In the genomic region with DNA sequence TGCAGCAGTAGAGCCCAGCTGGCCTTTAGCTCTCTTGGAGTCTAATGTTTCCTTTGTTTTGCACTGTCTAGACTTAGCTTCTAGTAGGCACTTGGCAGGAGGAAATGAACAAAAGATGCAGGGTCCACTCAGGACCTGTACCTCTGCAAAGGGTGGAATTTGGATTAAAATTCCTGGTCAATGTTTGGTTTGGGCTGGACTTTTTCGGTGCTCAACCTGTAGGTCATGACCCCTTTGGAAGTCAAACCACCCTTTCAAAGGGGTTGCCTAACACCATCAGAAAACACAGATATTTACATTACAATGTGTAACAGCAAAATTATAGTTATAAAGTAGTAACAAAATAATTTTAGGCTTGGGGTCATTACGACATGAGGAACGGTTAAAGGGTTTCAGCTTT, we compare ENCODE assay signal across 11 mouse cellular contexts. TPM values are rescaled to one million over a fixed set of nuclear protein-coding genes. Genes with fewer than 3 reads are reported as not detected.
DNase-seq lines count a peak whose midpoint lies in the region; ATAC-seq and TF ChIP-seq lines count a peak whose summit lies in the region.
"Had no signal": no experiment of that assay in that cellular context is flagged by ENCODE, and none has a peak within 500 bp of the region (broad histone marks: within the 10 kb centered on the region; RNA-seq: fewer than 3 reads in every experiment).

No protein-coding gene starts in this region.

- no peak for ATAC-seq in heart, embryonic 11.5 days (replicated peaks; ENCODE audit: insufficient number of reproducible peaks, low FRiP score, low TSS enrichment)
- no peak for ATAC-seq in kidney, embryonic 16.5 days (ENCODE audit: low FRiP score, low TSS enrichment)
- ATAC-seq in stomach, embryonic 16.5 days (ENCODE audit: insufficient read depth, low FRiP score) = no peak

- peaks cover 35% of the 10 kb centered on the region for H3K4me1 ChIP-seq in heart, embryonic 11.5 days (ENCODE audit: control insufficient read depth, insufficient read depth, low read length)
- peaks cover 56% of the 10 kb centered on the region for H3K4me1 ChIP-seq in kidney, embryonic 16.5 days (ENCODE audit: insufficient read depth, low read length)
- peaks cover 72% of the 10 kb centered on the region for H3K4me1 ChIP-seq in limb, embryonic 10.5 days
- peaks cover 50% of the 10 kb centered on the region for H3K4me1 ChIP-seq in stomach, embryonic 16.5 days (ENCODE audit: control insufficient read depth, insufficient read depth, low read length)
- H3K4me1 ChIP-seq in thymus, adult 2 months (replicated peaks; ENCODE audit: control insufficient read depth, insufficient read depth, low read length) = 0 out of 2 replicates have a peak, but pooled peaks cover 2% of the 10 kb centered on the region

- H3K4me3 ChIP-seq in heart, embryonic 11.5 days (ENCODE audit: low read depth, low read length) = no peak overlapping the region
- H3K4me3 ChIP-seq in kidney, embryonic 16.5 days (ENCODE audit: low read length) = no peak overlapping the region
- no peak overlapping the region for H3K4me3 ChIP-seq in limb, embryonic 10.5 days
- no peak overlapping the region for H3K4me3 ChIP-seq in stomach, embryonic 16.5 days (replicated peaks; ENCODE audit: low read length)
- H3K4me3 ChIP-seq in thymus, adult 2 months (ENCODE audit: control insufficient read depth, insufficient read depth, low read length) = no peak overlapping the region

- WGBS in heart, embryonic 11.5 days (ENCODE audit: insufficient replicate concordance) = 79% methylated on average over 3 of the region's 3 CpGs
- 74% methylated on average over 3 of the region's 3 CpGs for WGBS in kidney, embryonic 16.5 days
- 56% methylated on average over 3 of the region's 3 CpGs for WGBS in limb, embryonic 10.5 days
- 70% methylated on average over 3 of the region's 3 CpGs for WGBS in stomach, embryonic 16.5 days
- 94% methylated on average over 3 of the region's 3 CpGs for WGBS in thymus, adult 2 months

- H3K27ac ChIP-seq in heart, embryonic 11.5 days (ENCODE audit: low read depth, low read length) = peak overlapping the region; percentile 87
- H3K27ac ChIP-seq in kidney, embryonic 16.5 days (ENCODE audit: low read length) = peak overlapping the region; percentile 58
- peak overlapping the region; percentile 90 for H3K27ac ChIP-seq in limb, embryonic 10.5 days
- 0 out of 2 replicates have a peak overlapping the region, but pooled peaks have one; percentile 13 for H3K27ac ChIP-seq in stomach, embryonic 16.5 days (ENCODE audit: low read length)
- no peak overlapping the region for H3K27ac ChIP-seq in thymus, adult 2 months (ENCODE audit: control insufficient read depth, insufficient read depth, low read length)

- TF ChIP-seq POLR2A in thymus, adult 2 months (IDR thresholded peaks at IDR 0.05; ENCODE audit: control insufficient read depth, extremely low read depth, insufficient read depth, low read length, poor library complexity) = no peak

- H3K9ac ChIP-seq in heart, embryonic 11.5 days (ENCODE audit: low read depth, low read length) = peak overlapping the region; percentile 8; the same call in 1 of the 2 replicates
- no peak overlapping the region for H3K9ac ChIP-seq in kidney, embryonic 16.5 days (replicated peaks; ENCODE audit: low read length)
- H3K9ac ChIP-seq in stomach, embryonic 16.5 days (ENCODE audit: low read length) = 0 out of 2 replicates have a peak overlapping the region, but pooled peaks have one; percentile 21

- no peak for TF ChIP-seq CTCF in thymus, adult 2 months (IDR thresholded peaks at IDR 0.05; ENCODE audit: borderline replicate concordance, control insufficient read depth, extremely low read depth, insufficient read depth, low read length, poor library complexity)

- H3K9me3 ChIP-seq in heart, embryonic 11.5 days (replicated peaks; ENCODE audit: control insufficient read depth, low read length) = no peaks in the 10 kb centered on the region
- H3K9me3 ChIP-seq in kidney, embryonic 16.5 days (ENCODE audit: low read length) = no peaks in the 10 kb centered on the region
- no peaks in the 10 kb centered on the region for H3K9me3 ChIP-seq in limb, embryonic 10.5 days (replicated peaks)
- no peaks in the 10 kb centered on the region for H3K9me3 ChIP-seq in stomach, embryonic 16.5 days (replicated peaks; ENCODE audit: control insufficient read depth, low read length)

- no peak overlapping the region for H3K4me2 ChIP-seq in heart, embryonic 11.5 days
- H3K4me2 ChIP-seq in kidney, embryonic 16.5 days (replicated peaks; ENCODE audit: low read depth, low read length) = no peak overlapping the region
- no peak overlapping the region for H3K4me2 ChIP-seq in stomach, embryonic 16.5 days (ENCODE audit: low read depth, low read length)

- no peaks in the 10 kb centered on the region for H3K36me3 ChIP-seq in heart, embryonic 11.5 days (ENCODE audit: control insufficient read depth, insufficient read depth, low read length)
- H3K36me3 ChIP-seq in kidney, embryonic 16.5 days (ENCODE audit: insufficient read depth, low read length) = no peaks in the 10 kb centered on the region
- no peaks in the 10 kb centered on the region for H3K36me3 ChIP-seq in limb, embryonic 10.5 days
- no peaks in the 10 kb centered on the region for H3K36me3 ChIP-seq in stomach, embryonic 16.5 days (ENCODE audit: control insufficient read depth, insufficient read depth, low read length)
- no peaks in the 10 kb centered on the region for H3K36me3 ChIP-seq in thymus, adult 2 months (ENCODE audit: control insufficient read depth, insufficient read depth, low read length)

- no peak for DNase-seq in heart, adult 9 months (ENCODE audit: low spot score in 2 of 2)
- no peak for DNase-seq in kidney, postnatal 25 days
- DNase-seq in limb, embryonic 10.5 days (ENCODE audit: low spot score) = no peak
- no peak for DNase-seq in spleen, adult 12 weeks (ENCODE audit: low spot score)
- DNase-seq in thymus, adult 2 months = no peak
- DNase-seq: kidney, adult 11 months; layer of hippocampus, adult 9-11 months; thymus, postnatal 36 days had no signal

- H3K27me3 ChIP-seq in heart, embryonic 11.5 days (ENCODE audit: control insufficient read depth, insufficient read depth, low read length) = no peaks in the 10 kb centered on the region
- H3K27me3 ChIP-seq in kidney, embryonic 16.5 days (ENCODE audit: insufficient read depth, low read length) = no peaks in the 10 kb centered on the region
- H3K27me3 ChIP-seq in limb, embryonic 10.5 days (ENCODE audit: low read depth, poor library complexity, severe bottlenecking) = no peaks in the 10 kb centered on the region
- H3K27me3 ChIP-seq in stomach, embryonic 16.5 days (ENCODE audit: control insufficient read depth, insufficient read depth, low read length) = no peaks in the 10 kb centered on the region
- no peaks in the 10 kb centered on the region for H3K27me3 ChIP-seq in thymus, adult 2 months (ENCODE audit: control insufficient read depth, insufficient read depth, low read length)

RNA-seq across cellular contexts. Expression of a gene that starts 21.1 kb away (rescaled TPM):
- 38.0 and 44.3 TPM in 2 replicates for polyA plus RNA-seq in heart, embryonic 11.5 days (2014; fragmentation: Nextera tagmentation; extraction: Ambion mirVana)
- polyA plus RNA-seq in kidney, embryonic 16.5 days (2015; fragmentation: Nextera tagmentation; extraction: Ambion mirVana) = 52.9 and 54.1 TPM in 2 replicates
- polyA plus RNA-seq in limb, embryonic 10.5 days (2016; fragmentation: Nextera tagmentation; extraction: Ambion mirVana) = 68.2 and 71.3 TPM in 2 replicates
- 45.6 and 55.2 TPM in 2 replicates for polyA plus RNA-seq in stomach, embryonic 16.5 days (2015; fragmentation: Nextera tagmentation; extraction: Ambion mirVana)
- 9.4 and 10.0 TPM in 2 replicates for polyA plus RNA-seq in thymus, adult 2 months (2012; rRNA removed)

RNA-seq across cellular contexts. Expression of a gene that starts 34.1 kb away (rescaled TPM):
- 1.3 and 2.2 TPM in 2 replicates for polyA plus RNA-seq in heart, embryonic 11.5 days (2014; fragmentation: Nextera tagmentation; extraction: Ambion mirVana)
- polyA plus RNA-seq in kidney, embryonic 16.5 days (2015; fragmentation: Nextera tagmentation; extraction: Ambion mirVana) = 0.29 and 1.1 TPM in 2 replicates
- polyA plus RNA-seq in limb, embryonic 10.5 days (2016; fragmentation: Nextera tagmentation; extraction: Ambion mirVana) = 1.5 and 5.6 TPM in 2 replicates
- polyA plus RNA-seq in stomach, embryonic 16.5 days (2015; fragmentation: Nextera tagmentation; extraction: Ambion mirVana) = 1.2 and 1.4 TPM in 2 replicates
- not detected in 2 replicates for polyA plus RNA-seq in thymus, adult 2 months (2012; rRNA removed)

RNA-seq across cellular contexts. Expression of a gene that starts 48.2 kb away (rescaled TPM):
- polyA plus RNA-seq in heart, embryonic 11.5 days (2014; fragmentation: Nextera tagmentation; extraction: Ambion mirVana) = 9.1 and 9.9 TPM in 2 replicates
- 11.6 and 11.7 TPM in 2 replicates for polyA plus RNA-seq in kidney, embryonic 16.5 days (2015; fragmentation: Nextera tagmentation; extraction: Ambion mirVana)
- 11.9 and 13.6 TPM in 2 replicates for polyA plus RNA-seq in limb, embryonic 10.5 days (2016; fragmentation: Nextera tagmentation; extraction: Ambion mirVana)
- 10.3 and 10.5 TPM in 2 replicates for polyA plus RNA-seq in stomach, embryonic 16.5 days (2015; fragmentation: Nextera tagmentation; extraction: Ambion mirVana)
- 18.0 and 18.7 TPM in 2 replicates for polyA plus RNA-seq in thymus, adult 2 months (2012; rRNA removed)

RNA-seq across cellular contexts. Expression of a gene that starts 57.7 kb away (rescaled TPM):
- 58.8 and 60.8 TPM in 2 replicates for polyA plus RNA-seq in heart, embryonic 11.5 days (2014; fragmentation: Nextera tagmentation; extraction: Ambion mirVana)
- 65.2 and 65.4 TPM in 2 replicates for polyA plus RNA-seq in kidney, embryonic 16.5 days (2015; fragmentation: Nextera tagmentation; extraction: Ambion mirVana)
- polyA plus RNA-seq in limb, embryonic 10.5 days (2016; fragmentation: Nextera tagmentation; extraction: Ambion mirVana) = 40.6 and 44.3 TPM in 2 replicates
- 63.3 and 66.6 TPM in 2 replicates for polyA plus RNA-seq in stomach, embryonic 16.5 days (2015; fragmentation: Nextera tagmentation; extraction: Ambion mirVana)
- polyA plus RNA-seq in thymus, adult 2 months (2012; rRNA removed) = 3.7 and 4.7 TPM in 2 replicates
